Mouse (Mus musculus): Measurements from ENCODE around the gene Bag6. TPM values are rescaled to one million over a fixed set of nuclear protein-coding genes. Genes with fewer than 3 reads are reported as not detected.

The Bag6 gene
- polyA plus RNA-seq, 1 experiment from 2014 or later: 117 TPM

GRCm38 (mm10) chr17:35164568-35165450 lies 29.8 kb downstream of the Bag6 start, which contains the start of gene Prrc2a:
Gene Prrc2a (minus strand): TSS chr17:35164897.
- Histone ChIP-seq H3K27ac (ENCODE audit: low read depth, low read length) (peak within 1 kb of the TSS; percentile 93), H3K4me1 (replicated peaks; ENCODE audit: control insufficient read depth, insufficient read depth, low read length) (peaks cover 5% of the 10 kb centered on the region; the same call in 1 of the 2 replicates), H3K36me3 (ENCODE audit: control insufficient read depth, insufficient read depth, low read length) (peaks cover 15% of the 10 kb centered on the region), H3K9me3 (ENCODE audit: control insufficient read depth, low read length) (no peaks in the 10 kb centered on the region), H3K9ac (ENCODE audit: low read depth, low read length) (peak within 1 kb of the TSS; percentile 100), H3K4me3 (ENCODE audit: low read depth, low read length) (peak within 1 kb of the TSS; percentile 100), H3K4me2 (replicated peaks; ENCODE audit: low read depth, low read length) (peak within 1 kb of the TSS; percentile 92), H3K27me3 (ENCODE audit: control insufficient read depth, insufficient read depth, low read length) (no peaks in the 10 kb centered on the region)
- ATAC-seq (ENCODE audit: low FRiP score) (peak; percentile 95), DNase-seq (ENCODE audit: low spot score) (peak; percentile 98)
- under 1% methylated on average over 58 of the region's 89 CpGs for WGBS

- H3K4me2 ChIP-seq (replicated peaks; ENCODE audit: low read depth, low read length): peak overlapping the region; percentile 67
- peak overlapping the region; percentile 100 for H3K4me3 ChIP-seq (ENCODE audit: low read depth, low read length)
- ATAC-seq (ENCODE audit: low FRiP score) (peak; percentile 90), DNase-seq (ENCODE audit: low spot score) (peak; percentile 33)
- peak overlapping the region; percentile 91 for H3K27ac ChIP-seq (ENCODE audit: low read depth, low read length)
- peaks cover 5% of the 10 kb centered on the region; the same call in 1 of the 2 replicates for H3K4me1 ChIP-seq (replicated peaks; ENCODE audit: control insufficient read depth, insufficient read depth, low read length)
- peak overlapping the region; percentile 64 for H3K9ac ChIP-seq (ENCODE audit: low read depth, low read length)
- H3K9me3 ChIP-seq (ENCODE audit: control insufficient read depth, low read length): no peaks in the 10 kb centered on the region
- peaks cover 9% of the 10 kb centered on the region; the same call in 1 of the 2 replicates for H3K36me3 ChIP-seq (ENCODE audit: control insufficient read depth, insufficient read depth, low read length)
- 27% methylated on average over 12 of the region's 12 CpGs for WGBS
- H3K27me3 ChIP-seq (ENCODE audit: control insufficient read depth, insufficient read depth, low read length): no peaks in the 10 kb centered on the region
Observed at GRCm38 (mm10) chr17:35165451-35166155, 30.6 kb downstream of the Bag6 start.

GRCm38 (mm10) chr17:35166352-35167035 lies 31.5 kb downstream of the Bag6 start:
- Histone ChIP-seq H3K9ac (ENCODE audit: low read depth, low read length) (peak overlapping the region; percentile 64; the same call in 1 of the 2 replicates), H3K4me2 (replicated peaks; ENCODE audit: low read depth, low read length) (peak overlapping the region; percentile 67), H3K9me3 (ENCODE audit: control insufficient read depth, low read length) (no peaks in the 10 kb centered on the region), H3K4me3 (ENCODE audit: low read depth, low read length) (no peak overlapping the region), H3K27me3 (ENCODE audit: control insufficient read depth, insufficient read depth, low read length) (no peaks in the 10 kb centered on the region), H3K4me1 (replicated peaks; ENCODE audit: control insufficient read depth, insufficient read depth, low read length) (peaks cover 5% of the 10 kb centered on the region; the same call in 1 of the 2 replicates), H3K36me3 (ENCODE audit: control insufficient read depth, insufficient read depth, low read length) (peaks cover 3% of the 10 kb centered on the region; the same call in 1 of the 2 replicates), H3K27ac (ENCODE audit: low read depth, low read length) (peak overlapping the region; percentile 91; the same call in 1 of the 2 replicates)
- WGBS: 78% methylated on average over 8 of the region's 8 CpGs
- ATAC-seq (ENCODE audit: low FRiP score) (no peak), DNase-seq (ENCODE audit: low spot score) (peak; percentile 70)

GRCm38 (mm10) chr17:35167794-35168193 lies 32.8 kb downstream of the Bag6 start:
- Histone ChIP-seq H3K36me3 (ENCODE audit: control insufficient read depth, insufficient read depth, low read length) (no peaks in the 10 kb centered on the region), H3K9ac (ENCODE audit: low read depth, low read length) (no peak overlapping the region), H3K4me3 (ENCODE audit: low read depth, low read length) (no peak overlapping the region), H3K4me2 (replicated peaks; ENCODE audit: low read depth, low read length) (no peak overlapping the region), H3K9me3 (ENCODE audit: control insufficient read depth, low read length) (no peaks in the 10 kb centered on the region), H3K27me3 (ENCODE audit: control insufficient read depth, insufficient read depth, low read length) (no peaks in the 10 kb centered on the region), H3K4me1 (replicated peaks; ENCODE audit: control insufficient read depth, insufficient read depth, low read length) (peaks cover 3% of the 10 kb centered on the region; the same call in 1 of the 2 replicates), H3K27ac (ENCODE audit: low read depth, low read length) (no peak overlapping the region)
- ATAC-seq (ENCODE audit: low FRiP score) (no peak), DNase-seq (ENCODE audit: low spot score) (no peak)
- 89% methylated on average over 7 of the region's 7 CpGs for WGBS

- no peak overlapping the region for H3K4me3 ChIP-seq (ENCODE audit: low read depth, low read length)
- peak overlapping the region; percentile 8; the same call in 1 of the 2 replicates for H3K9ac ChIP-seq (ENCODE audit: low read depth, low read length)
- H3K4me1 ChIP-seq (replicated peaks; ENCODE audit: control insufficient read depth, insufficient read depth, low read length): no peaks in the 10 kb centered on the region
- WGBS: 20% methylated on average over 4 of the region's 4 CpGs
- DNase-seq (ENCODE audit: low spot score) (peak; percentile 75), ATAC-seq (ENCODE audit: low FRiP score) (no peak)
- no peak overlapping the region for H3K27ac ChIP-seq (ENCODE audit: low read depth, low read length)
- no peaks in the 10 kb centered on the region for H3K27me3 ChIP-seq (ENCODE audit: control insufficient read depth, insufficient read depth, low read length)
- no peak overlapping the region for H3K4me2 ChIP-seq (replicated peaks; ENCODE audit: low read depth, low read length)
- no peaks in the 10 kb centered on the region for H3K9me3 ChIP-seq (ENCODE audit: control insufficient read depth, low read length)
- H3K36me3 ChIP-seq (ENCODE audit: control insufficient read depth, insufficient read depth, low read length): no peaks in the 10 kb centered on the region
Observed at GRCm38 (mm10) chr17:35168541-35169207, 33.7 kb downstream of the Bag6 start.

GRCm38 (mm10) chr17:35172445-35173234 lies 37.7 kb downstream of the Bag6 start:
- Histone ChIP-seq H3K27ac (ENCODE audit: low read depth, low read length) (no peak overlapping the region), H3K36me3 (ENCODE audit: control insufficient read depth, insufficient read depth, low read length) (no peaks in the 10 kb centered on the region), H3K4me2 (replicated peaks; ENCODE audit: low read depth, low read length) (no peak overlapping the region), H3K9me3 (ENCODE audit: control insufficient read depth, low read length) (no peaks in the 10 kb centered on the region), H3K4me3 (ENCODE audit: low read depth, low read length) (no peak overlapping the region), H3K4me1 (replicated peaks; ENCODE audit: control insufficient read depth, insufficient read depth, low read length) (no peaks in the 10 kb centered on the region), H3K27me3 (ENCODE audit: control insufficient read depth, insufficient read depth, low read length) (no peaks in the 10 kb centered on the region), H3K9ac (ENCODE audit: low read depth, low read length) (no peak overlapping the region)
- no peak for DNase-seq (ENCODE audit: low spot score)
- 69% methylated on average over 11 of the region's 11 CpGs for WGBS
- ATAC-seq (ENCODE audit: low FRiP score): no peak

GRCm38 (mm10) chr17:35173329-35173728 lies 38.4 kb downstream of the Bag6 start:
- Histone ChIP-seq H3K4me1 (replicated peaks; ENCODE audit: control insufficient read depth, insufficient read depth, low read length) (no peaks in the 10 kb centered on the region), H3K4me3 (ENCODE audit: low read depth, low read length) (no peak overlapping the region), H3K9me3 (ENCODE audit: control insufficient read depth, low read length) (no peaks in the 10 kb centered on the region), H3K9ac (ENCODE audit: low read depth, low read length) (no peak overlapping the region), H3K4me2 (replicated peaks; ENCODE audit: low read depth, low read length) (no peak overlapping the region), H3K27me3 (ENCODE audit: control insufficient read depth, insufficient read depth, low read length) (no peaks in the 10 kb centered on the region), H3K36me3 (ENCODE audit: control insufficient read depth, insufficient read depth, low read length) (no peaks in the 10 kb centered on the region), H3K27ac (ENCODE audit: low read depth, low read length) (no peak overlapping the region)
- no peak for DNase-seq (ENCODE audit: low spot score)
- no peak for ATAC-seq (ENCODE audit: low FRiP score)
- WGBS: 69% methylated on average over 3 of the region's 3 CpGs
